Mouse (Mus musculus) retina, adult 2 months (tissue): Measurements from ENCODE around the gene Gm8267.
"Not testable (repeated sequence)": the region's sequence is repeated elsewhere in the genome, so short reads cannot be mapped to it uniquely, and the experiment has no call there.

Experiments
- DNase-seq: peaks from one replicate; pipeline ENCODE4 v3.0.0-alpha.2; 2012; ENCODE audit warnings: low read depth, low spot score

Gene Gm8267

DNA sequence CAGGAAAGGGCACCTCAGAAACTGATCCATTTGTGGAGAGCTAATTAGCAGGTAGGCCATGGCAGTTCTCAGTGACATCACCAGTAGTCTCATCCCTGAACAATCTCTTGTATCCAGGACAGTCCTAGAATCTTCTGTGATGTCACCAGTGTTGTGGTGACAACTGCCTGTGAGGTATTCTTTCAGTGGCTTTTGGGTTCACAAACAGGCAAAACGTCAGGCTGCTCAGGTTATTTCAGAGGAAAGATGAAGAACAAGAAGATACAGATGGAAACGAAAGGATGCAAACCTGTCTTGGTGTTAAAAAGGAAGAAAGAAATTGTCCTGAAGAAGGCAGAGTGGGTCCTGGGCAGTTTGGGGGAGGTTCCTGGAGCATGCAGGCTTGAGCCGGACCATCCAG, at the start of gene Gm8267:
TSS of gene Gm8267 (minus strand) at position 101 of the 400 bp plus-strand sequence.
- DNase-seq = no peak

DNA sequence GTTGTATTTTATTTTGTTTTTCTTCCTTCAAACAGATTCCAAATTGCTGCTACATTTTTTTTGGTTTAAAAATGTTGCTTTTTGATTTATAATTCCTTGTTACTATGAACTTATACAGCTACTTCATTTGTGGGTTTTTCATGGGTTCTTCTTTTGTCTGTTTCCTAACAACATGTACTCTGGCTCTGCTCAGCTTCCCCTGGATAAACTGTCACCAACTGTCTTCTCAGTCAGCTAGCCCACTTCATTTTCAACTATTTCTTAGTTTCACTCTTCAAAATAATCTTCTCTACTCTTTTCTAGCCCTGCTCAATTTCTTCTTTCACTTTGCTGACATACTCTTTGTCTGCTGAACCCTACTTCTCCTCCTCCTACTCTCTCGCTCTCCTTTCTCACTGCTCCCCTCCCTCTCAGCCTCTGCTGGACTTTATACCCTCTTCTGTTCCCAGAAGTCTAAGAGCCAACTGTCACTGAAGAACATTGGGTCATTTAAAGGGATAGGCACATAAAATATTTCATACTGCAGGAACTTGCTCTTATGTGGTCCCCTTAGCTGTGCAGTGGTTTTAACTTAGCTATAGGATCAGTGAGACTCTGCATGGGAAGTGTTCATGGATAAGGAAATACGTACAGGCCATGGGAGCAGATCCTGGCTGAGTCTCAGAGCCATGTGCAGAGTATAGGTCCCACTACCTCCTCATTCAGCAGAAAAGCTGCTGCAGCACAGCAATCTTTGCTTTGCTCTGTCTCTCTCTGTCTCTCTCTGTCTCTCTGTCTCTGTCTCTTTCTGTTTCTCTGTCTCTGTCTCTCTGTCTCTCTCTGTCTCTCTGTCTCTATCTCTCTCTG, 39.6 kb upstream of the Gm8267 start:
- not testable (repeated sequence) for DNase-seq

DNA sequence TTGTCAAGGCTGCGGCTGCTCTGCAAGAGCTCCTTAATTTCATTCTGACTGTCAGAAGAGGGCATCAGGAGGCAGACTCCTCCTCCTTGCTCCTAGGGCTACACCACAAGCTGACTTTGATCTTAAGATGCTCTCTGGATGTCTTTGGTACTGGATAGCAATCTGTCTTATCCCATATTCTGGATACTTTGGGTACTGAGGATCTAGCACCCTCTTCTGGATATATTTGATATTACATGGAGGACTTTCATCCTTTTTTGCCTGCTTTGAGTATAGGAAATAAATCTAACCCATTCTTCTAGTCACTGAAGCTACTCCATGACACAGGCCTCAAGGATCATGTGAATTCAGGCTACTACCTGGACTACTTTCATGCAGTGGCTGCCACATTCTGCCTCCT, 7.4 kb downstream of the Gm8267 start:
- not testable (repeated sequence) for DNase-seq

DNA sequence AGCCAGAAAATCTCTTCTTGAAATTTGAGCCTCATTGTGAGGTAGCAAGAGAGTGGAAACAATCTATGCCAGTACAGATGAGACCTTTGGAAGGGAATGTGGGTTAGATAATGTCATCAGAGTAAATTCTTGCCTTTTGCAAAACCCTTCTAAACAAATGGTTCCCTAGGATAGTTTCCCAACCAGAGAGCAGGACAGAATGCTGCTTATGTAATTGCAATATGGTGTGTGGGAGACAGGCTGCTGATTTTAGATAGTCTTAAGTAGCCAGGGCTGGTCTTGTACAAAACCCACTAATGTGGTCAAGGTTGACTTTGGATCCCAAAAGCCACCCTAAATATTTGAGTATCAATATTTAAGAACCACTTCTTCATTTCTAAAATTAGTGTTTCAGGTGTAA, 19.4 kb downstream of the Gm8267 start:
- not testable (repeated sequence) for DNase-seq

DNA sequence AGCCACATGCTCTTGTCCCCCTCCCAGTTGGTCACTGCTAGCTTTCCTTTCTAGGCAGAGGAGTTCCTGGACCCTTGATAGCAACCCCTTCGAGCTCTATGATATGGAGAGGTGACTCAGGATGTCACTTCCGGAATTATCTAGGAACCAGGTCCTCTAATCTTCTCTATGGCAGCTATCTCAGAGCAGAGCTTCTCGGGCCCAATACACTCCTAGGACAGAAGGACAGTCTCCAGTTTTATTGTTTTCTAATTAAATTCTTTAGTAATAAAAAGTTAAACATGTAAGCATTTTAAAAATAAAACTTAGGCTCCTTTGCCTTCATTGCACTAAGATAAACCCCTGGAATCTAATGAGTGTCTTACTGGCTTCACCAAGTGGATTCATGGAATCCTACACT, 43.8 kb downstream of the Gm8267 start, which contains the start of gene Gm8257:
TSS of gene Gm8257 (minus strand) at position 101 of the 400 bp plus-strand sequence.
- DNase-seq = not testable (repeated sequence)
